Mouse (Mus musculus) liver, embryonic 16.5 days (tissue): ENCODE data around the gene Mfap3l. TPM values are rescaled to one million over a fixed set of nuclear protein-coding genes. Genes with fewer than 3 reads are reported as not detected.

Experiments used
- ATAC-seq: fragments of 200-750 bp; cut with Nextera tagmentation; 2 replicates; pipeline ENCODE4 v1.8.0; 2017; ENCODE audit warnings: low read depth, mild to moderate bottlenecking, moderate number of reproducible peaks, moderate library complexity
- H3K27ac ChIP-seq: fragments of 300-500 bp; sonication (generic); 2 replicates; pipeline ENCODE4 v1.5.1; 2014; ENCODE audit warnings: mild to moderate bottlenecking, low read length
- H3K27me3 ChIP-seq: fragments of 300-500 bp; sonication (generic); 2 replicates; pipeline ENCODE4 v1.6.1; 2014; ENCODE audit warnings: low read depth, low read length, mixed read lengths; ENCODE audit not compliant: control insufficient read depth, insufficient read depth
- H3K36me3 ChIP-seq: fragments of 300-500 bp; sonication (generic); 2 replicates; pipeline ENCODE4 v1.6.1; 2014; ENCODE audit warnings: mild to moderate bottlenecking; ENCODE audit not compliant: control insufficient read depth, insufficient read depth
- H3K4me1 ChIP-seq: fragments of 300-500 bp; sonication (generic); 2 replicates; pipeline ENCODE4 v1.6.1; 2014; ENCODE audit warnings: low read depth, low read length, mixed read lengths; ENCODE audit not compliant: control insufficient read depth
- H3K4me2 ChIP-seq: fragments of 300-500 bp; sonication (generic); 2 replicates; pipeline ENCODE4 v1.6.1; 2014; ENCODE audit warnings: low read depth, low read length, mixed read lengths
- H3K4me3 ChIP-seq: fragments of 300-500 bp; sonication (generic); 2 replicates; pipeline ENCODE4 v1.5.1; 2014; ENCODE audit warnings: low read depth, mild to moderate bottlenecking, low read length
- H3K9ac ChIP-seq: fragments of 300-500 bp; sonication (generic); 2 replicates; pipeline ENCODE4 v1.6.1; 2014; ENCODE audit warnings: low read depth, low read length
- H3K9me3 ChIP-seq: fragments of 300-500 bp; sonication (generic); replicated peaks from 2 replicates; pipeline ENCODE4 v1.6.1; 2016; ENCODE audit warnings: low read length; ENCODE audit not compliant: control insufficient read depth
- WGBS: fragments of 180-500 bp; shearing (Covaris S2); extraction: QIAGEN DNeasy Blood & Tissue Kit; methylation state at CpG from one replicate; pipeline ENCODE4 v1.1.7; 2014; ENCODE audit not compliant: insufficient replicate concordance; 5-methylcytosine and 5-hydroxymethylcytosine counted together
- polyA plus RNA-seq: library from polyadenylated mRNA; unstranded; fragments of >200 nt; fragmentation: Nextera tagmentation; extraction: Ambion mirVana; gene quantifications from 2 replicates; pipeline ENCODE4 v1.2.1, GENCODE M21; 2015

The Mfap3l gene
- polyA plus RNA-seq, 1 experiment from 2014 or later: 0.38 TPM

DNA sequence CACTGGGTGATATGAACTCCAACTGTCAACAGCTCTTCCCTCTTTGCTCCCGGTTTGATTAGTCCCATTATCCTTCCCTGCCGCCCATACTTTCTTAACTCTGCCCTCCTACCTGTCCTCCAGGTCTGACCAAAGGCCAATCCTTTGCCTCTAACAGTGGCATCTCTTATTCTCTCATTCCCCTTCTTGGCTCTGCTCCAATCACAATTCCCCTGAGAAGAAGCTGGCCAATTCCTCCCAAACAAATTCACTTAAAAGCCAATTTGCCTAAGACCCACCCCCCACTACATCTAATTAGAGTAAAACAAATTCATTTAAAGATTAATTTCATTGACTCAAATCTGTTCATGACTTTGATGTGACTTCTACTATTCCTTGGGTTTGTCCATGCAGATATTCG, 86.1 kb downstream of the Mfap3l start:
- Histone ChIP-seq H3K4me1 (no peaks in the 10 kb centered on the region), H3K4me2 (no peak overlapping the region), H3K9me3 (no peaks in the 10 kb centered on the region), H3K36me3 (no peaks in the 10 kb centered on the region), H3K27me3 (no peaks in the 10 kb centered on the region), H3K27ac (no peak overlapping the region), H3K4me3 (no peak overlapping the region), H3K9ac (no peak overlapping the region)
- no peak for ATAC-seq
- 57% methylated on average over 3 of the region's 3 CpGs for WGBS

Other genes with a start within 250 kb of the Mfap3l start
- not detected in 2 replicates for gene Gm10283, start 129.6 kb upstream of the Mfap3l start, polyA plus RNA-seq
- 11.5 and 13.1 TPM in 2 replicates for gene Aadat, start 126.9 kb upstream of the Mfap3l start, polyA plus RNA-seq